Mouse (Mus musculus): ENCODE results near the gene Ttc33.
"Not testable (repeated sequence)": the region's sequence is repeated elsewhere in the genome, so short reads cannot be mapped to it uniquely, and the experiment has no call there.

Ttc33 gene

GRCm38 (mm10) chr15:5184668-5185330 lies 526 bp upstream of the Ttc33 start:
- DNase-seq (ENCODE audit: low spot score in 2 of 2): no peak

- DNase-seq (ENCODE audit: low spot score in 2 of 2): no peak
These were observed 959 bp downstream of the Ttc33 start for GRCm38 (mm10) chr15:5186293-5186675.

- DNase-seq (ENCODE audit: low spot score in 2 of 2): no peak
These were observed 1.8 kb downstream of the Ttc33 start for GRCm38 (mm10) chr15:5187116-5187515.

GRCm38 (mm10) chr15:5188029-5188428 lies 2.7 kb downstream of the Ttc33 start:
- no peak for DNase-seq (ENCODE audit: low spot score in 2 of 2)

GRCm38 (mm10) chr15:5189504-5190093 lies 4.3 kb downstream of the Ttc33 start:
- no peak for DNase-seq (ENCODE audit: low spot score in 2 of 2)

GRCm38 (mm10) chr15:5193833-5194232 lies 8.5 kb downstream of the Ttc33 start:
- DNase-seq (ENCODE audit: low spot score in 2 of 2): no peak

- no peak for DNase-seq (ENCODE audit: low spot score in 2 of 2)
These were observed 9.1 kb downstream of the Ttc33 start for GRCm38 (mm10) chr15:5194446-5194845.

GRCm38 (mm10) chr15:5194931-5195330 lies 9.6 kb downstream of the Ttc33 start:
- DNase-seq (ENCODE audit: low spot score in 2 of 2): no peak

- no peak for DNase-seq (ENCODE audit: low spot score in 2 of 2)
These were observed 10.7 kb downstream of the Ttc33 start for GRCm38 (mm10) chr15:5195987-5196514.

- no peak for DNase-seq (ENCODE audit: low spot score in 2 of 2)
These were observed 11.4 kb downstream of the Ttc33 start for GRCm38 (mm10) chr15:5196691-5197090.

- DNase-seq (ENCODE audit: low spot score in 2 of 2): no peak
These were observed 19.9 kb downstream of the Ttc33 start for GRCm38 (mm10) chr15:5205222-5205621.

GRCm38 (mm10) chr15:5209116-5209515 lies 23.8 kb downstream of the Ttc33 start:
- DNase-seq (ENCODE audit: low spot score in 2 of 2): no peak

GRCm38 (mm10) chr15:5220491-5220890 lies 35.2 kb downstream of the Ttc33 start:
- no peak for DNase-seq (ENCODE audit: low spot score in 2 of 2)

GRCm38 (mm10) chr15:5230746-5231145 lies 45.4 kb downstream of the Ttc33 start:
- not testable (repeated sequence) for DNase-seq (ENCODE audit: low spot score in 2 of 2)

- DNase-seq (ENCODE audit: low spot score in 2 of 2): no peak
These were observed 49.3 kb downstream of the Ttc33 start for GRCm38 (mm10) chr15:5234659-5235058.

- no peak for DNase-seq (ENCODE audit: low spot score in 2 of 2)
These were observed 50.2 kb downstream of the Ttc33 start for GRCm38 (mm10) chr15:5235527-5235926.

- DNase-seq (ENCODE audit: low spot score in 2 of 2): peak; percentile 62 to 76
These were observed 51.2 kb downstream of the Ttc33 start for GRCm38 (mm10) chr15:5236538-5236937.

- DNase-seq (ENCODE audit: low spot score in 2 of 2): no peak
These were observed 51.8 kb downstream of the Ttc33 start for GRCm38 (mm10) chr15:5237012-5237660.

- DNase-seq (ENCODE audit: low spot score in 2 of 2): no peak
These were observed 52.7 kb downstream of the Ttc33 start for GRCm38 (mm10) chr15:5238073-5238472.

- DNase-seq (ENCODE audit: low spot score in 2 of 2): no peak
These were observed 53.2 kb downstream of the Ttc33 start for GRCm38 (mm10) chr15:5238553-5238952.

GRCm38 (mm10) chr15:5239361-5239760 lies 54.0 kb downstream of the Ttc33 start:
- DNase-seq (ENCODE audit: low spot score in 2 of 2): no peak

GRCm38 (mm10) chr15:5239901-5240300 lies 54.6 kb downstream of the Ttc33 start:
- no peak for DNase-seq (ENCODE audit: low spot score in 2 of 2)

- no peak for DNase-seq (ENCODE audit: low spot score in 2 of 2)
These were observed 55.0 kb downstream of the Ttc33 start for GRCm38 (mm10) chr15:5240360-5240759.
